Mouse (Mus musculus): ENCODE measurements around the gene Itgad. TPM values are rescaled to one million over a fixed set of nuclear protein-coding genes. Genes with fewer than 3 reads are reported as not detected.

Itgad gene
- polyA plus RNA-seq (2014; fragmentation: Nextera tagmentation; extraction: Ambion mirVana): not detected in 2 replicates

DNA sequence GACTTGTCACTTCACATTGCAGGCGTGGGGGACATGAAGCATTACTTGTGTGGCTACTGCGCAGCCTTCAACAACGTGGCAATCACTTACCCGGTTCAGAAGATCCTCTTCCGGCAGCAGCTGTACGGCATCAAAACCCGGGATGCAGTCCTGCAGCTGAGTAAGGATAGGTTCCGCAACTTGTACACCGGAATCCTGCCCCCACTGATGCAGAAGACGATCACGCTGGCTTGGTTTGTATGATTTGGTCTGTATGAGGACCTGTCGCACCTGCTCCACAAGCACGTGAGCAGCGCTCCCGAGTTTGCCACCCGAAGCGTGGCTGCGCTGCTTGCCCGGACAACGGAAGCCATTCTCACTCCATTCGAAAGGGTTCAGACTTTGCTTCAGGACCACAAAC is at the start of gene Itgad:
Gene Itgad, plus strand, starts transcription at position 301 of the 400 bp plus-strand sequence.
- H3K4me1 ChIP-seq (ENCODE audit: control insufficient read depth, insufficient read depth, low read length): no peaks in the 10 kb centered on the region
- H3K36me3 ChIP-seq (ENCODE audit: control insufficient read depth, insufficient read depth, low read length): no peaks in the 10 kb centered on the region
- no peaks in the 10 kb centered on the region for H3K27me3 ChIP-seq (ENCODE audit: control insufficient read depth, insufficient read depth, low read length)
- no peak within 1 kb of the TSS for H3K4me2 ChIP-seq (ENCODE audit: low read depth, low read length)
- no peak for ATAC-seq (ENCODE audit: low read depth)
- no peak within 1 kb of the TSS for H3K9ac ChIP-seq (replicated peaks; ENCODE audit: low read depth, low read length)
- no peaks in the 10 kb centered on the region for H3K9me3 ChIP-seq (ENCODE audit: control insufficient read depth, low read length)
- no peak within 1 kb of the TSS for H3K4me3 ChIP-seq (ENCODE audit: low read depth, low read length)
- WGBS: 95% methylated on average over 21 of the region's 21 CpGs
- no peak within 1 kb of the TSS for H3K27ac ChIP-seq (ENCODE audit: low read depth, low read length)

DNA sequence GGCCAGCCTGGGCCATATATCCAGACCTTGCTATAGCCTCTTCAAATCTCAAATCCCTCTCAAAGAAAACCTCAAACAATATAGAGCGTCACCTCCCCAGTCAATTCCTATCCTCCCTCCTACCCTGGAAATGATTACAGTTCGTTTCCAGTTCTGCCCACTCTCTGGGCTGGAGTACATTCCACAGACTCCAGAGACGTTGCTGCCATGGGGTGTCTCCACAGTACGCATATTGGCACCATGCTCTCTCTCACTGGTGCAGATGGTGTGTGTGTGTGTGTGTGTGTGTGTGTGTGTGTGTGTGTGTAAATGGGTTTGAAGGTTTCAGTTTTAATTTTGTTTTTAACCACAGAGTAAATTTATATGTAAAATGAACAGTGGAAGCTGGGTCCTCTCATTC is 48.9 kb upstream of the Itgad start:
- no peaks in the 10 kb centered on the region for H3K36me3 ChIP-seq (ENCODE audit: control insufficient read depth, insufficient read depth, low read length)

DNA sequence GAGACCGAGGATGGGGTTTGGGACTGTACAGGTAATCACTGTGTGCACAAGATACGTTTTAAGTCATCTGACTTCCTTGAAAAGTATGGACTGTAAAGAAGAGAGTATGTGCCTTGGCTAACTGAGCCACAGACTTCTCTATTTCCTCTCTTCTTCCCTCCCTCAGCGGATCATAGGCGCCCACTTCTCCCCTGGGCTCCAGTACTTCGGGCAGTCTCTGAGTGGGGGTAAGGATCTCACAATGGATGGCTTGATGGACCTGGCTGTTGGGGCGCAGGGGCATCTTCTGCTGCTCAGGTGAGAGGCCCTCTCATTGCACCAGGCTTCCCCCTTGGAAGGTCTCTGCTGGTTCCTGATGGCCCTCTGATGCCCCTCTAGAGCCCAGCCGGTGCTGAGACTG is 46.7 kb upstream of the Itgad start:
- no peak overlapping the region for H3K4me3 ChIP-seq (ENCODE audit: low read depth, low read length)
- H3K27me3 ChIP-seq (ENCODE audit: control insufficient read depth, insufficient read depth, low read length): no peaks in the 10 kb centered on the region
- H3K9me3 ChIP-seq (ENCODE audit: control insufficient read depth, low read length): no peaks in the 10 kb centered on the region
- 88% methylated on average over 7 of the region's 7 CpGs for WGBS
- no peak overlapping the region for H3K9ac ChIP-seq (replicated peaks; ENCODE audit: low read depth, low read length)
- no peaks in the 10 kb centered on the region for H3K36me3 ChIP-seq (ENCODE audit: control insufficient read depth, insufficient read depth, low read length)
- no peak overlapping the region for H3K27ac ChIP-seq (ENCODE audit: low read depth, low read length)
- ATAC-seq (ENCODE audit: low read depth): no peak
- no peaks in the 10 kb centered on the region for H3K4me1 ChIP-seq (ENCODE audit: control insufficient read depth, insufficient read depth, low read length)
- H3K4me2 ChIP-seq (ENCODE audit: low read depth, low read length): no peak overlapping the region

More for the DNA sequence above, 48.9 kb upstream of the Itgad start:
- H3K27ac ChIP-seq (ENCODE audit: low read depth, low read length): no peak overlapping the region
- no peak for ATAC-seq (ENCODE audit: low read depth)
- no peak overlapping the region for H3K9ac ChIP-seq (replicated peaks; ENCODE audit: low read depth, low read length)
- no peak overlapping the region for H3K4me3 ChIP-seq (ENCODE audit: low read depth, low read length)
- no peaks in the 10 kb centered on the region for H3K27me3 ChIP-seq (ENCODE audit: control insufficient read depth, insufficient read depth, low read length)
- 65% methylated on average over 4 of the region's 4 CpGs for WGBS
- no peaks in the 10 kb centered on the region for H3K9me3 ChIP-seq (ENCODE audit: control insufficient read depth, low read length)
- H3K4me1 ChIP-seq (ENCODE audit: control insufficient read depth, insufficient read depth, low read length): no peaks in the 10 kb centered on the region
- H3K4me2 ChIP-seq (ENCODE audit: low read depth, low read length): no peak overlapping the region

DNA sequence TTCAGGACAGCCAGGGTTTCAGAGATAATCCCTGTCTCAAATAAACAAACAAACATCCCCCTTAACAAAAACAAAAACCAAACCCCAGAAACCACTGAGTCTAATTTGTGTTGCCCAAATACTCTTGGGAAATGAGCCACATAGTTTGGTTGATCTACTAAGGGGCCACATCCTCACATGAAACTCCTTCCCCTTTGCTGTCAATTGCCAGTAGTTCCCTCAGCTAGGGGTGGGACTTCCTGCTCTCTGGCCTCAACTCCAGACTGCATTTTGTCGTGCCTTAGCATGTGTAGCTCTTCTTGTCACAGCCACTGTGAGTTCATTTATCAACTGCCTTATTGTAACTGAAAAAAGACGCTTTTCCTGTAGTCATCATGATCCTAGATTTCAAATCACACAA is 43.9 kb upstream of the Itgad start:
- Histone ChIP-seq H3K4me1 (ENCODE audit: control insufficient read depth, insufficient read depth, low read length) (no peaks in the 10 kb centered on the region), H3K4me3 (ENCODE audit: low read depth, low read length) (no peak overlapping the region), H3K36me3 (ENCODE audit: control insufficient read depth, insufficient read depth, low read length) (no peaks in the 10 kb centered on the region), H3K27me3 (ENCODE audit: control insufficient read depth, insufficient read depth, low read length) (no peaks in the 10 kb centered on the region), H3K27ac (ENCODE audit: low read depth, low read length) (no peak overlapping the region), H3K9me3 (ENCODE audit: control insufficient read depth, low read length) (no peaks in the 10 kb centered on the region), H3K4me2 (ENCODE audit: low read depth, low read length) (no peak overlapping the region), H3K9ac (replicated peaks; ENCODE audit: low read depth, low read length) (no peak overlapping the region)
- ATAC-seq (ENCODE audit: low read depth): no peak
- 79% methylated on average over 2 of the region's 2 CpGs for WGBS

DNA sequence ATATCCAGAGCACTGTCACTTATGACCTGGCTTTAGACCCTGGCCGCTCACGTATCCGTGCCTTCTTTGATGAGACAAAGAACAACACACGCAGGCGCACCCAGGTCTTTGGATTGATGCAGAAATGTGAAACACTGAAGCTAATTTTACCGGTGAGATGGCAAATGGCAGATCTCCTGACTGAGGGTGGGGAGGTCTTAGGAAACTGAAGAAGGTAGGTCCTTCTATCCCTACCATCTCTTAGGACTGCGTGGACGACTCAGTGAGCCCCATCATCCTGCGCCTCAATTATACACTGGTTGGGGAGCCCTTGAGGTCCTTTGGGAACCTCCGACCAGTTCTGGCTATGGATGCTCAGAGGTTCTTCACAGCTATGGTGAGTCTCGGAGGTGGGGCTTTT is 42.0 kb upstream of the Itgad start:
- Histone ChIP-seq H3K4me1 (ENCODE audit: control insufficient read depth, insufficient read depth, low read length) (no peaks in the 10 kb centered on the region), H3K4me2 (ENCODE audit: low read depth, low read length) (no peak overlapping the region), H3K36me3 (ENCODE audit: control insufficient read depth, insufficient read depth, low read length) (no peaks in the 10 kb centered on the region), H3K4me3 (ENCODE audit: low read depth, low read length) (no peak overlapping the region), H3K27me3 (ENCODE audit: control insufficient read depth, insufficient read depth, low read length) (no peaks in the 10 kb centered on the region), H3K27ac (ENCODE audit: low read depth, low read length) (no peak overlapping the region), H3K9me3 (ENCODE audit: control insufficient read depth, low read length) (no peaks in the 10 kb centered on the region), H3K9ac (replicated peaks; ENCODE audit: low read depth, low read length) (no peak overlapping the region)
- no peak for ATAC-seq (ENCODE audit: low read depth)
- 88% methylated on average over 11 of the region's 11 CpGs for WGBS

DNA sequence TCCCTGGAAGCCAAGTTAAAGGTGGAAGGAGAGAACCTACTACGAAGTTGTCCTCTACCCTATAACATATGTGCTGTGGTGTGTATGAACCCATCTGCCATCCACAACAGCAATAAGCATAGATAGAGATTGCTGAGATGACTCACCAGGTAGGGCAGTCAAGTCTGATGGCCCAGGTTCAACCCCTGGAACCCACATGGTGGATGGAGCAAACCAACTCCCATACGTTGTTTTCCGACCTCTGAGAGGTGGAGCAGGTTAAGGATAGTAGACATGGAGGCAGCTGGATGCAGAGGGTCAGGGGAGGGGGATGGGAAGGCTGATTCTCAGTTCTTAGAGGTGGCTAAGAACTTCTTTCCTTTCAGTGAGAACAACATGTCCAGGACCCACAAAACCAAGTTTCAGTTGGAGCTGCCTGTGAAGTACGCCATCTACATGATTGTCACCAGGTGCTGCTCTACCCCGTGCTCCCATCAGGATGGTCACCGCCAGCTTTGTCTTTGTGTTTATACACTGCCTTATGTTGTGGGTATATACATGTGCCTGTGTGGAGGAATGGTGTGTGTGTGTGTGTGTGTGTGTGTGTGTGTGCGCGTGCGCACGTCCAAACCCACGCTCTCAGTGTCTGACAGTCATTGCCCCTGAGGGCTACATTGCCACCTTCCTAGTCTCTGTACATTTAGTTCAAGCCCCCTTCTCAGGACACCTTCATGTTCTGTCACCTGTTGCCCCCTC is 39.6 kb upstream of the Itgad start:
- ATAC-seq (ENCODE audit: low read depth): no peak
- H3K9me3 ChIP-seq (ENCODE audit: control insufficient read depth, low read length): no peaks in the 10 kb centered on the region
- H3K36me3 ChIP-seq (ENCODE audit: control insufficient read depth, insufficient read depth, low read length): no peaks in the 10 kb centered on the region
- no peak overlapping the region for H3K9ac ChIP-seq (replicated peaks; ENCODE audit: low read depth, low read length)
- no peaks in the 10 kb centered on the region for H3K4me1 ChIP-seq (ENCODE audit: control insufficient read depth, insufficient read depth, low read length)
- H3K27me3 ChIP-seq (ENCODE audit: control insufficient read depth, insufficient read depth, low read length): no peaks in the 10 kb centered on the region
- no peak overlapping the region for H3K27ac ChIP-seq (ENCODE audit: low read depth, low read length)
- 98% methylated on average over 11 of the region's 11 CpGs for WGBS
- H3K4me3 ChIP-seq (ENCODE audit: low read depth, low read length): no peak overlapping the region
- H3K4me2 ChIP-seq (ENCODE audit: low read depth, low read length): no peak overlapping the region

DNA sequence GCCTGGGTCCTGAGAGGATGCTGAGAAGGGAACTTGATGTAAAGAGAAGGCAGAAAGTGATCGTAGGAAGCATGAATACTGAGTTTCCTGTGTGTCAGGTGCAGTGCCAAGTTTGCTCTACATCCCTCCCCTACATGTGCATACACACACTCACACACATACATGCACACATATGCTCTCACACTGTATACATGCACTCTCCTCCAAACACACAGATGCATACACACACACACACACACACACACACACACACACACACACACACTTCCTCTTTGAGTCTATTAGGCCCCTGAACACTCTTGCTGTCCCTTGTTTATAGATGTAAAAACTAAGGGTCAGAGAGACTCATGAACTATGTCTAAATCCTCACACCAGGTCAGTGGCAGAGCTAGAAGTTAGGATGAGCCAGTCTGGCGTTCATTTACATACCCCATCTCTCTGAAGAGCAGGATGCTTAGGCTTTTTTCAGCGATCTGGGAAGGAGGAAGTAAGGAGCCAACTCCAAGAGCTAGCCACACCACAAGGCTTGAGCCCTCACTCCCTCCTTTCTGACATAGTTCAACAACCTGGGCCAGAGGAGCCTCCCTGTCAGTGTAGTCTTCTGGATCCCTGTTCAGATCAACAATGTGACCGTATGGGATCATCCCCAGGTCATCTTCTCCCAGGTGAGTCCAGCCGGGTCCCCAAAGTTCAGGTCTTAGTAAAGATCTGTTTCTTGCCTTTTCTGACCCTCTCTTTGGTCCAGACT is 38.8 kb upstream of the Itgad start:
- no peak overlapping the region for H3K4me2 ChIP-seq (ENCODE audit: low read depth, low read length)
- no peaks in the 10 kb centered on the region for H3K9me3 ChIP-seq (ENCODE audit: control insufficient read depth, low read length)
- H3K9ac ChIP-seq (replicated peaks; ENCODE audit: low read depth, low read length): no peak overlapping the region
- H3K27ac ChIP-seq (ENCODE audit: low read depth, low read length): no peak overlapping the region
- H3K4me1 ChIP-seq (ENCODE audit: control insufficient read depth, insufficient read depth, low read length): no peaks in the 10 kb centered on the region
- no peaks in the 10 kb centered on the region for H3K36me3 ChIP-seq (ENCODE audit: control insufficient read depth, insufficient read depth, low read length)
- H3K4me3 ChIP-seq (ENCODE audit: low read depth, low read length): no peak overlapping the region
- no peaks in the 10 kb centered on the region for H3K27me3 ChIP-seq (ENCODE audit: control insufficient read depth, insufficient read depth, low read length)
- WGBS: 82% methylated on average over 5 of the region's 5 CpGs
- ATAC-seq (ENCODE audit: low read depth): no peak

DNA sequence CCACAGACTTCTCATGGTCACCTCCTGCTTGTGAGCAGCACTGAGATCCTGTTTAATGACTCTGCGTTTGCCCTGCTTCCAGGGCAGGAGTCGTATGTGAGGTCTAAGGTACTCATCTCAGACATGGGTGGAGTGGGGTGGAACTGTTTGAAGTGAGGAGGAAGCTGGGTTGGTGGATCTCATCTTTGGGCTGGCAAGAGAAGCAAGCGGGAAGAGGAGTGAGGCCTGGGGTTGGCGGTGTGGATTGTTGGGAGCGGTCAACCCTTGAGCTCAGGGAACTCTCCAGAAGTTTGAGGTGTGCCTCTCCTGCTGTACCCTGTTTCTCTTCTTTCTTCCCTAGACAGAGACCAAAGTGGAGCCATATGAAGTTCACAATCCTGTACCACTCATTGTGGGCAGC is 37.8 kb upstream of the Itgad start:
- no peak overlapping the region for H3K9ac ChIP-seq (replicated peaks; ENCODE audit: low read depth, low read length)
- H3K4me3 ChIP-seq (ENCODE audit: low read depth, low read length): no peak overlapping the region
- no peak overlapping the region for H3K27ac ChIP-seq (ENCODE audit: low read depth, low read length)
- 90% methylated on average over 5 of the region's 5 CpGs for WGBS
- H3K27me3 ChIP-seq (ENCODE audit: control insufficient read depth, insufficient read depth, low read length): no peaks in the 10 kb centered on the region
- H3K36me3 ChIP-seq (ENCODE audit: control insufficient read depth, insufficient read depth, low read length): no peaks in the 10 kb centered on the region
- no peak overlapping the region for H3K4me2 ChIP-seq (ENCODE audit: low read depth, low read length)
- no peak for ATAC-seq (ENCODE audit: low read depth)
- no peaks in the 10 kb centered on the region for H3K4me1 ChIP-seq (ENCODE audit: control insufficient read depth, insufficient read depth, low read length)
- no peaks in the 10 kb centered on the region for H3K9me3 ChIP-seq (ENCODE audit: control insufficient read depth, low read length)

DNA sequence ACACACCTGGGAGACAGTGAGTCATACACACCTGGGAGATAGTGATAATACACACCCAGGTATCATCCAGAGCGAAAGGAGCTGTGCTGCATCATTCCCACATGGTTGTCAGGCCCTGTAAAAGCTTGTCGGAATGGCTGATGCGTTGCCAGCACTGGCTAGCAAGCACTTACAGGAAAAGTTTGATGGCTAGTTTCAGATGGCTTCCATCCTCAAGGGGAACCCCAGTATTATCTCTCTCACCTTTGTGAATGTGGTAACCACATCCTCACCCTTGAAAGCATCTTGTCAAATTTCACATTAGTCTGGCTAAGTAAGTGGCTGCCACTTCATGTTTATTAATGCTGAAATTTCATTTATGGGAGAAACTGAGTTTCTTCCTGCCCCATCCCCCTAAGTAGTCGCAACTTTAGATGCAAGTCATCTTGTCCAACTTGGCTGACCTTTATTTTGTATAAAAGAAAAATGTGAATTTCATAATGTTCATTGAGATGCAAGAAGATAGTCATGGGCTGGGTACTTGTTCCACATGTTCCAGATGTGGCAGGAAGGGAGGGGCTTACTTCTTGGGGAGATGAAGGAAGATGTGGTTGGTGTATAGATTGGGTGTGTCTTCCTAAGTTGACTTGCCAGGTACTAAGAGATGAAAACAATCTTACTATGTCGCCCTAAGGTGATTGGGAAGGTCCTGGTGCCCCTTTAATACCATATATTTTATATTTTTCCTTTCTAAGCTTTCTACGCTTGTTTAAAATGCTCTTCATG is 34.3 kb upstream of the Itgad start:
- 85% methylated on average over 6 of the region's 6 CpGs for WGBS
- no peak for ATAC-seq (ENCODE audit: low read depth)
- no peaks in the 10 kb centered on the region for H3K9me3 ChIP-seq (ENCODE audit: control insufficient read depth, low read length)

More for the DNA sequence above, 34.3 kb upstream of the Itgad start:
- no peaks in the 10 kb centered on the region for H3K27me3 ChIP-seq (ENCODE audit: control insufficient read depth, insufficient read depth, low read length)
- H3K4me1 ChIP-seq (ENCODE audit: control insufficient read depth, insufficient read depth, low read length): no peaks in the 10 kb centered on the region
- no peak overlapping the region for H3K4me3 ChIP-seq (ENCODE audit: low read depth, low read length)
- H3K36me3 ChIP-seq (ENCODE audit: control insufficient read depth, insufficient read depth, low read length): no peaks in the 10 kb centered on the region
- H3K27ac ChIP-seq (ENCODE audit: low read depth, low read length): no peak overlapping the region
- no peak overlapping the region for H3K4me2 ChIP-seq (ENCODE audit: low read depth, low read length)
- no peak overlapping the region for H3K9ac ChIP-seq (replicated peaks; ENCODE audit: low read depth, low read length)

Measured in neural tube, embryonic 14.5 days (tissue).